Mouse (Mus musculus): ENCODE data around the gene Slc30a1.

Slc30a1 gene

GRCm38 (mm10) chr1:191906571-191907430 is at the start of gene Slc30a1:
Slc30a1 (plus strand) TSS chr1:191906767.
- peak; percentile 98 for DNase-seq

GRCm38 (mm10) chr1:191856886-191857651 is 49.5 kb upstream of the Slc30a1 start:
- no peak for DNase-seq

- no peak for DNase-seq
Measured at GRCm38 (mm10) chr1:191858136-191858535, 48.4 kb upstream of the Slc30a1 start.

- no peak for DNase-seq
Measured at GRCm38 (mm10) chr1:191859847-191860246, 46.7 kb upstream of the Slc30a1 start.

- no peak for DNase-seq
Measured at GRCm38 (mm10) chr1:191861247-191861646, 45.3 kb upstream of the Slc30a1 start.

- peak; percentile 10 for DNase-seq
Measured at GRCm38 (mm10) chr1:191863833-191864550, 42.6 kb upstream of the Slc30a1 start.

- no peak for DNase-seq
Measured at GRCm38 (mm10) chr1:191864551-191865027, 42.0 kb upstream of the Slc30a1 start.

GRCm38 (mm10) chr1:191872076-191872710 is 34.4 kb upstream of the Slc30a1 start:
- DNase-seq = no peak

- DNase-seq = no peak
Measured at GRCm38 (mm10) chr1:191875006-191875405, 31.6 kb upstream of the Slc30a1 start.

GRCm38 (mm10) chr1:191875683-191876305 is 30.8 kb upstream of the Slc30a1 start:
- DNase-seq = no peak

GRCm38 (mm10) chr1:191877681-191878080 is 28.9 kb upstream of the Slc30a1 start:
- DNase-seq = no peak

- DNase-seq = no peak
Measured at GRCm38 (mm10) chr1:191878518-191878921, 28.0 kb upstream of the Slc30a1 start.

GRCm38 (mm10) chr1:191880247-191880646 is 26.3 kb upstream of the Slc30a1 start:
- no peak for DNase-seq

GRCm38 (mm10) chr1:191880921-191881609 is 25.5 kb upstream of the Slc30a1 start:
- DNase-seq = no peak

- no peak for DNase-seq
Measured at GRCm38 (mm10) chr1:191881663-191882062, 24.9 kb upstream of the Slc30a1 start.

- no peak for DNase-seq
Measured at GRCm38 (mm10) chr1:191882474-191883206, 23.9 kb upstream of the Slc30a1 start.

GRCm38 (mm10) chr1:191883654-191884053 is 22.9 kb upstream of the Slc30a1 start:
- DNase-seq = no peak

- DNase-seq = no peak
Measured at GRCm38 (mm10) chr1:191891912-191892311, 14.7 kb upstream of the Slc30a1 start.

- DNase-seq = no peak
Measured at GRCm38 (mm10) chr1:191894386-191894785, 12.2 kb upstream of the Slc30a1 start.

GRCm38 (mm10) chr1:191894857-191895256 is 11.7 kb upstream of the Slc30a1 start:
- DNase-seq = no peak
